Mouse (Mus musculus): Measurements from ENCODE around the gene Uqcrc2.

Uqcrc2 gene

DNA sequence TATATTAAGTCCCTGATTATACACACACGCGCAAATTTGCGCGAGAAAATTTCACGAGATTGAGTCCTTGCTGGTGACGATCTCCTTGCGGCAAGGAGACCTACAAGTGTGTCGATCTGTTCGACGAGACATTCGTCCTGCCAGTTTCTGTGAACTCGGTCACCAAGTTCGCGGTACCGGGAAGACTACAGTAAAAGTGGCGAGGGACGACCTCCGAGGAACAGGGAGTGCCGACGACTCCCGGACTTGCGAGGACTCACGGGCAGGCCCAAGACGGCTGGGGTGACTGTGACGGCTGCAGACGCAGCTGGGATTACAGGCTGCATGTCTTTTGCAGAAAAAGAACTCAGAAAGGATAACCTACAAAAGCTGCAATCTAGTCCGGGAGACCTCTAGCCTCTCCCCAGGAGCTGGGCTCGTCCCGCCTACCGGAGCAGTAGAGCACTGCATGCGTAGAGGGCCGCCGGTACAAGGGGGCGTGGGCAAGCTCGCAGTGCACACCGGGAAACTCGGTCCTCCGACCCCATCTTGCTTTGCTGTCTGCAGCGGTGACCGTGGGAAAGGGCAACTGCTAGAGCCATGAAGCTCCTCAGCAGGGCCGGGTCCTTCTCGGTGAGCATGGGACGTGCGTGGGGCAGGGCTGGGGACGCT lies at the start of gene Uqcrc2:
Gene Uqcrc2, plus strand, starts transcription at position 466 of the 651 bp plus-strand sequence.
- DNase-seq (ENCODE audit: low read depth, low spot score) = peak; percentile 91

DNA sequence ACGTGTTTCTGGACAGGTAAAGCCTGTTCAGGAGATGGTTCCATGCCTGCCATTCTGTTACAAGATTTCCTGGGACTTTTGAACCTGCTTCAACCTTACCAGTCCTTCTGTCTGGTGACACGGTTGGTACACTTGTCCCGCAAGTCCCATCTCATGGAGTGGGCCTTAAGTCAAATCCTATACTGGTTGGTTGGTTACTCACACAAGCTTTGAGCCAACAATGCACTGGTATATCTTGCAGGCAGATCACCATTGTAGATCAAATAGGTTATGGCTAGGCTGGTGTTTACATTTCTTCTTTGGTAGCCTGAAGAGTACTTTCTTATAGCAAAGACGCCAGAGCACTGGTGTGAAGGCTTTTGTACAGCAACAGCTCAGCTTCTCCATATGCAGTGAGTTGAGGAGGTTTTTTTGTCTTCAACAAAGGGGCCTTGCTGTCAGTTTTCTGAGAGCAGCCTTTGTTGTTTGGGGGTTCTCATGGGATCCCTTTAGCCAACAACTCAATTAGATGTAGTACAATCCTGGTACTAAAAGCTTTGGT lies 37.7 kb upstream of the Uqcrc2 start:
- no peak for DNase-seq (ENCODE audit: low read depth, low spot score)

GRCm38 (mm10) chr7:120597744-120598243 lies 37.2 kb upstream of the Uqcrc2 start:
- DNase-seq (ENCODE audit: low read depth, low spot score) = no peak

GRCm38 (mm10) chr7:120598355-120598754 lies 36.6 kb upstream of the Uqcrc2 start:
- DNase-seq (ENCODE audit: low read depth, low spot score) = no peak

- DNase-seq (ENCODE audit: low read depth, low spot score) = no peak
Measured at GRCm38 (mm10) chr7:120620075-120620771, 14.8 kb upstream of the Uqcrc2 start.

- DNase-seq (ENCODE audit: low read depth, low spot score) = no peak
Measured at GRCm38 (mm10) chr7:120620841-120621240, 14.1 kb upstream of the Uqcrc2 start.

DNA sequence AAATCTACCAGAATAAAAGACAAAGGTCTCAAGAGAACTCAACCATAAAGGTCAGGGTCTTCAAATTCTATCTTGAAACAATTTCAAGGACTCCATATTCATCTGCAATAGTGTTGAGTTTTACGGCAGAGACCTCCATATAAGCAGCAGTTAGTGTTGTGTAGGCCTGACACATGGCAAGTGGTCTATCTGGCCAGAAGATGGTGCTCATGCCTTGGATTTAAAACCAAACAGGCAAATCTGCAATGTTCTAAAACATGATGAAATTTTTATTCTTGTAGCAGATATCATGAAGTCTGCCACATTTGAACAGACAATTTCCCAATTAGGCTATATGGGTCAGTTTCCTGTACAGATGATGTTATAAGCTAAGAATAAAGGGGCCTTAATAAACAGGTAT lies 2.5 kb upstream of the Uqcrc2 start:
- DNase-seq (ENCODE audit: low read depth, low spot score) = peak; percentile 35

GRCm38 (mm10) chr7:120634301-120634700 lies 675 bp upstream of the Uqcrc2 start:
- peak; percentile 3 for DNase-seq (ENCODE audit: low read depth, low spot score)

DNA sequence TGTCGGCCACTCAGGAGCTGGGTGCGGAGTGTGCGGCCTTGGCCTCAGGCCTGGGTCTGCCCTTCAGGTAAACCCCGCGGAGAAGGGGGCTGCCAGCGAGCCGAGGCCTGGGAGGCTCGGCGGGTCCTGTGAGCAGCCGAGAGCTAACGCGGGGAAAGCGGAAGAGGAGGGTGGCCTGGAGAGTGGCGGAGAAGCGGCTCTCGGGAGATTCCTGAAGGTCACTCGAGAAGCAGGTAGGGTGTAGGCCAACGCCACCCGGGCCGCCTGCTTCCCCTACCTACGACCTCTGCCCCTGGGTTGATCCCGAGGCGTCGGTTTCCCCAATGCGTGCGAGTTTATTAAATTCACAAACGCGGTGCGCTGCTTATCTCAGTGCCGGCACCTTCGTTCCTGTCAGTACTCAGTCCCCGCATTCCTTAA lies 396 bp downstream of the Uqcrc2 start:
- no peak for DNase-seq (ENCODE audit: low read depth, low spot score)

GRCm38 (mm10) chr7:120635821-120636220 lies 845 bp downstream of the Uqcrc2 start:
- peak; percentile 25 for DNase-seq (ENCODE audit: low read depth, low spot score)

GRCm38 (mm10) chr7:120643217-120643616 lies 8.2 kb downstream of the Uqcrc2 start:
- DNase-seq (ENCODE audit: low read depth, low spot score) = no peak

DNA sequence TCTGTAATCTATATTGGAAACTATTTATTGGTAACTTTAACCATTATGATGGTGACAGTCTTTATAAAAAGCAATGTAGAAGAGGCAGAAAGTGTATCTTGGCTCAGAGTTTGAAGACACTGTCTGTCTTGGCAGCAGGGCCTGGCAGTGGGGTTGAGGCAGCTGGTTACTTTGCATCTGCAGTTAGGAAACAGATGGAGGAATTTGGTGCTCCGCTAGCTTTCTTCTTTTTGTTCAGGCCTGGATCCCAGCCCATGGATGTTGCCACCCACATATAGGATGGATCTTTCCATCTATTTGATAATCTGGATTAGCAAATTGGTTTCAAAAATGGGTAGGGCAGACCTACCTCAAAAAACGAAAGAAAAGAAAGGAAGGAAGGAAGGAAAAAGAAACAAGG lies 12.9 kb downstream of the Uqcrc2 start:
- no peak for DNase-seq (ENCODE audit: low read depth, low spot score)

- DNase-seq (ENCODE audit: low read depth, low spot score) = no peak
Measured at GRCm38 (mm10) chr7:120662079-120662478, 27.1 kb downstream of the Uqcrc2 start.

DNA sequence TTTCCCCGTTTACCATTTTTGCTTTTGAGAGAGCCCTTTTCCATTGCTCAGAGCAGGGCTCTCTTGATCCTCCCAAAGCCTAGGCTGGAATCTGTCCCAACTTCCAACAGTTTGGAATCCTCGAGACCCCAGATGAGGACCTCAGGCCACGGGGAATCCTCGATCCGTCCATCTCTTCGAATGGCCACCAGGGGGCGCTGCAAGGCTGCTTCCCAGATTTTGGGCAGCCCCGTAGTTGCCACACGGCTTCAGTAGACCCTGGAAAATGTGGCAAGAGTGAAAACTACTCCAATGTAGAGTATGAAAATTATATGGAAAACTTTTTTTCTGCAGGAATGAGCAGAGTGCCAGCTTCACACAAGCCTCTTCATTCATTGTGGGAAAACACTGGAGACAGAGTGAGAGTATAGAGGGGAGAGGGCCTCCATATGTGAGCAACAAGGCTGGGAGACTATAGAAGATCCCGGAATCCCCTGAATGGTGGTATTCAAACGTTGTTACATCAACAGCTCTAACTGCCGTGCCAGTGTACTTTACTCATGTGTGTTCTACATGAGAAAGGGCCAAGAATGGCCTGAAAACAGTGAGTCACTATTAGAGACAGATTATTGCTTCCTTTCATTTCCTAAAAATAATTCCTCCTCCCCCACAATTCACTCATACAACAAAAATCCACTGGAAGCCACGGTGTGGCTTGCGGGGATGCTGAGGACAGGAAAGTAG lies 35.3 kb downstream of the Uqcrc2 start, which contains the start of gene Pdzd9:
Gene Pdzd9, minus strand, starts transcription at position 191 of the 723 bp plus-strand sequence.
- peak; percentile 55 for DNase-seq (ENCODE audit: low read depth, low spot score)

DNA sequence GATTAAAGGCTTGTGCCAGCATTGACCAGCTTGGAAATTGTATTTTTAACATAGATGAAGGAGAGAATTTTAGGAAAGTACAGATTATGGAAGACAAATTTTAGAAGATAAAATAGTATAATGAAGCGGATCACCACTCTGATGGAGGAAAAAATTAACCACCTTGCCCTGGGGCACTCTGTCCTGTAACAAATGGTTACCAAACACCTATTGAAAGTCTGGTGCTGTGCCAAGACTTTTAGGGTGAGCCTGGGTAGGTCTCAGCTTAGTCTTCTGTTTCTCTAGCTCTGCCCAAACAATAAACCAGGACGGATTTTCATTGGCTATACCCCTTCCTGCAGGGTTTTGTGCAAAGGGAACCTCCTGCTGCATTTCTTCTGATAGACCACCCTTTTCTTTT lies 36.3 kb downstream of the Uqcrc2 start:
- DNase-seq (ENCODE audit: low read depth, low spot score) = no peak

DNA sequence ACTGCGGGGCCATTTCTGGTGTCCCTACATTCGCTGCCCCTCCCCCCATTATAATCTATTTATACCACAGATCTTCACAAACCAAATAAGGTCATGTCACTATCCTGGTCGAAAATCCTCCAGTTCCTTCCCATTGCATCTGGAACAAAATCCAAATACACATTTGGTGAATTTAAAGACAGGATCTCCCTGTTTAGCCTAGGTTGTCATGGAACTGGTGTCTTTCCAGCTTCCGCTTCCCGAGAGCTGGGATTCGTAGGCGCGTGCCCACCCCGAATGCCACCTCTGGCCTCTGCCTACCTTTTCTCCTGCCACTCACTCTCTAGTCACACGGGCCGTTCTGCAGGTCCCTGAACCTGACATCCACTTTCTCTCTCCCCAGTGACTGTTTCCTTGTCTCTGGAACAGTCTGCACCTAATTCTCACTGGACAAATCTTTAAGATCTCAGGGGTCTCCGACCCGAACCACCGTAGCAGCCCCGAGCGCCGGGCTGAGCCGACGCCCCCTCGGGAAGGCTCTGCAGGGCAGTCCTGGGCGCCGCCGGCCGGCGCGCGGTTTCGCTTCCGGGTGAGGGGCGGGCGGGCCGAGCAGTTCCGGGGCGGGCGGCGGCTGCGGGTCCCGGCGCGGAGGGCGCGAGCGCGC lies 42.1 kb downstream of the Uqcrc2 start, which contains the start of gene Mosmo:
Gene Mosmo, plus strand, starts transcription at position 618 of the 643 bp plus-strand sequence.
- DNase-seq (ENCODE audit: low read depth, low spot score) = peak; percentile 81

DNA sequence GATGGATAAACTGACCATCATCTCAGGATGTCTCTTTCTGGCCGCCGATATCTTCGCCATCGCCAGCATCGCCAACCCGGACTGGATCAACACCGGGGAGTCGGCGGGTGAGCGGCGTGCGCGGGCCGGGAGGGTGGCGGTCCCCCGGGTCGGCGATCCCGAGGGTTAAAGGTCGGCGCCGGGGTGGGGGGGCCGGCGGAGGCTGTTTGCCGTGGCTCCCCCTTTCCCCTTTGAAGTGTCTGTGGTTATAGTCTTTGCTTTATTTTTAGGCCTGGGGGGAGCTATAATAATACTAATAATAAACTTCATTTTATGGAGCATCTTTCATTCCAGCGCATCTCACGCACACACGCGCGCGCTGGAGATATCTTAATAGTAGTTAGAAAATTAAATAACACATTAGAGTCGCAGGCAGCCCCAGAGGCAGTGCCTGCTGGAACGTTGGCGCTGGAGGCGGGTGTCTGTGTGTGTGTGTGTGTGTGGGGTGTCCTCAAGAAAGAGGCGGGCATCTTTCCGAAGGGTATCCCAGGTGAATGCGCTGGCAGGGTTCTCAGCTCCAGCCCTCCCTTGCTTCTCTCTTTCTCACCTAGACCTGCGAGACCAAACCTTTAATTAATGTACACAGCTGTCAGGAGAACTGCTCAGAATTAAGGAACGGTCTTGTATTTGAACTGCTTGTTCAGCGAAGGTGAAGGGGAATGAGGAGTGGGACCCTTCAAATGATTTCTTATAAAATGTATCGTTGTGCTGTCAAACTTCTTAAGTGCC lies 43.0 kb downstream of the Uqcrc2 start:
- DNase-seq (ENCODE audit: low read depth, low spot score) = peak; percentile 42

DNA sequence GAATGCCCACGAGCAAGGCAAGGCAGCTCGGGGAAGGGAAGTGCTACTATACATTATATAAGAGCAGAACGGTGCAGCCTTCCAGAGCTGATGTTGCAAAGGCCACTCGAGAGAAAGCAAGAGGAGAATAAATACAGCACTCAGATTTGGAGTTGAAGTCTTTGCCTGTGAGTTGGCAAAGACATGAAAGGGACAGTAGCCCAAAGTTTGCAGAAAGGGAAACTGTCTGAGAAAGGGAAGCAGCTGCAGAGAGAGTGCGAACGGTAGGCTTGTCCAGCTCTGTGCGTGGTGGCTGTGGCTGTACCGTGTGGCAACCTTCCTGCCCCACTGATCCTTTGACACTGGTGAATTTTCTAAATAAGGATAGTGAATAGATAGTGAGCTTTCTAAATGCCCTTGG lies 44.0 kb downstream of the Uqcrc2 start:
- no peak for DNase-seq (ENCODE audit: low read depth, low spot score)

DNA sequence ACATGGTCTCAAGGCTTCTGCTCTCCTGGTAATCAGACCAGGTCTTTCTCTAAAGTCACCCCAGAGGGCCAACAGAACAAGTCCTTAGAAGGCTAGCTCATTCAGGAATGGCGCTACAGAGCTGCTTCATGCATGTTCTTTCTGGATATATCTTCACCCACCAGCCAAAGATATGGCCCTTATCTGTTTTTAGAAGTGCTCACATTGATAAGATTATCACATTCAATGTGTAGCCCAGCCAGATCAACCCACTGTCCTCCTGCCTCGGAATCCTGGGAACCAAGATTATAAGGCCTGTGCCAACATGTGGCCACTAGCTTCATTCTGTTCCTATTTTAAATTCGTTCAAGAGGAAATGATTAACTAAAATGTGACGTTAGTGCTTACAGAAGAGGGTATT lies 47.0 kb downstream of the Uqcrc2 start:
- DNase-seq (ENCODE audit: low read depth, low spot score) = no peak

DNA sequence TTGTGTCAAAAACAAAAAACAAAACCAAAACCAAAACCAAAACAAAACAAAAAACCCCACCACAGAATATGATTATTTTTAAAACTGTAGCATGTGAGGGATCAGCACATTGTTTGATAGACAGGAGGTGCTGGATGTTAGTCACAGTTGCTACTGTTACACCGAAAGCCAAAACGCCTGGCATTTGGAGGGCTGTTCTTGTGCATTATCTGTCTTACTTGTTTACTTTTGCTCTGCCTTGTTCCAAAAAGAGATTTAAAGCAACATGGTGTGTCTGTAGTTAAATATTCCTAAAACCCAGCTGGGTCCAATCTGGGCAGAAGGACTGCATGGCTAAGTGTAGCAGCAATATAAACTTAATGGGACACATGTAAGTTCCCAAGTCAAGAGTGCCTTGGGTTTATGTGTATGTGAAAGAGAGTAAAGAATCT lies 49.8 kb downstream of the Uqcrc2 start:
- DNase-seq (ENCODE audit: low read depth, low spot score) = peak; percentile 13

DNA sequence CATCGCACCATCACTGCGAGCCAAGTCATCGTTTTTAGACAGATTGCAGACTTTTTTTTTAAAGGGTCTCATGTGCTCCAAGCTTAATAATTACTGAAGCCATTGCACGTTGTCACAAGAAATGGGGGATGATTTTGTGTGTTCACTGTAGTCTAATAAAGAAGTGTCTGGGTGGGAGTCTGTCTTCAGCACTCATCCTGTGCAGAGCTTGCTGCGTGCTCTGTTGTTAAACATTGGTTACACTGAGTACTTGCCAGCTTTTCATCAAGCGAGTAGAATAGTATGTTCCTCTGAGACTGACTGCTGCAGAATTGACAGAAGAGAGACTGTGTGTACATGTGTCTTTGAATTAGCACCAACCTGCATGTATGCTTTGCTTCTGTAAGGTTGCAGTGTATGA lies 50.3 kb downstream of the Uqcrc2 start:
- DNase-seq (ENCODE audit: low read depth, low spot score) = no peak

All from CD4-positive helper T cell, adult 2 months (primary cell).